Comparison of ENCODE assay signal across 30 mouse cellular contexts in genomic region chr13:31328756-31329155, GRCm38 (mm10).
DNase-seq lines count a peak whose midpoint lies in the region; ATAC-seq and TF ChIP-seq lines count a peak whose summit lies in the region.
"Had no signal": no experiment of that assay in that cellular context is flagged by ENCODE, and none has a peak within 500 bp of the region (broad histone marks: within the 10 kb centered on the region; RNA-seq: fewer than 3 reads in every experiment).

No protein-coding gene starts in this region.

- H3K9me3 ChIP-seq in kidney, embryonic 14.5 days (ENCODE audit: control insufficient read depth, low read length), result no peaks in the 10 kb centered on the region
- no peaks in the 10 kb centered on the region for H3K9me3 ChIP-seq in liver, postnatal 0 days (ENCODE audit: low read length)
- no peaks in the 10 kb centered on the region for H3K9me3 ChIP-seq in stomach, embryonic 15.5 days
- H3K9me3 ChIP-seq in midbrain, embryonic 11.5 days (ENCODE audit: control insufficient read depth, low read length), result no peaks in the 10 kb centered on the region
- H3K9me3 ChIP-seq: embryonic facial prominence, embryonic 13.5 days; forebrain, embryonic 13.5 days; G1E; limb, embryonic 15.5 days; midbrain, embryonic 15.5 days; neural tube, embryonic 13.5 days had no signal

- DNase-seq in kidney, adult 11 months, result peak; percentile 55
- peak; percentile 33 for DNase-seq in liver, postnatal 0 days
- DNase-seq in liver, result no peak
- peak; percentile 81 for DNase-seq in gonadal fat pad, adult 2 months (ENCODE audit: low read depth)
- no peak for DNase-seq in midbrain, embryonic 11.5 days (ENCODE audit: low spot score, missing footprints)
- DNase-seq: adrenal gland, adult 8-10 months; cerebellum, adult 8-10 months; cerebellum, postnatal 36 days; embryo, embryonic 11 days; heart, postnatal 4 days; left cerebral cortex, postnatal 4 days; lung, adult 2 months; lung, postnatal 4 days; retina, postnatal 1 day; right cerebral cortex, postnatal 25 days; thymus, adult 2 months; thymus, postnatal 4 days had no signal

- no peak for TF ChIP-seq EP300 in liver, postnatal 0 days (IDR thresholded peaks at IDR 0.05; ENCODE audit: low read depth)

- no peak overlapping the region for H3K27ac ChIP-seq in kidney, embryonic 14.5 days (ENCODE audit: low read depth, low read length)
- 0 out of 2 replicates have a peak overlapping the region, but pooled peaks have one; percentile 29 for H3K27ac ChIP-seq in liver, postnatal 0 days (ENCODE audit: low read depth)
- H3K27ac ChIP-seq in stomach, embryonic 15.5 days, result peak overlapping the region; percentile 67
- H3K27ac ChIP-seq in midbrain, embryonic 11.5 days (ENCODE audit: low read depth, low read length), result no peak overlapping the region
- H3K27ac ChIP-seq: embryonic facial prominence, embryonic 13.5 days; forebrain, embryonic 13.5 days; hindbrain, embryonic 14.5 days; left cerebral cortex, adult 2 months; limb, embryonic 15.5 days; midbrain, embryonic 15.5 days; neural tube, embryonic 13.5 days had no signal

- WGBS in kidney, embryonic 14.5 days, result 51% methylated on average over 8 of the region's 8 CpGs
- 59% methylated on average over 8 of the region's 8 CpGs for WGBS in liver, postnatal 0 days (ENCODE audit: insufficient replicate concordance)
- WGBS in stomach, embryonic 15.5 days, result 68% methylated on average over 8 of the region's 8 CpGs
- 92% methylated on average over 8 of the region's 8 CpGs for WGBS in midbrain, embryonic 11.5 days

- no peak for TF ChIP-seq CTCF in liver, postnatal 0 days (IDR thresholded peaks at IDR 0.05; ENCODE audit: low read depth)

- peaks cover 5% of the 10 kb centered on the region for H3K4me1 ChIP-seq in kidney, embryonic 14.5 days (ENCODE audit: control insufficient read depth, insufficient read depth, low read length)
- H3K4me1 ChIP-seq in liver, postnatal 0 days (ENCODE audit: insufficient read depth), result no peaks in the 10 kb centered on the region; the same call in 1 of the 2 replicates
- H3K4me1 ChIP-seq in stomach, embryonic 15.5 days, result peaks cover 8% of the 10 kb centered on the region; the same call in 1 of the 2 replicates
- no peaks in the 10 kb centered on the region for H3K4me1 ChIP-seq in midbrain, embryonic 11.5 days (ENCODE audit: control insufficient read depth, insufficient read depth, low read length)
- H3K4me1 ChIP-seq: embryonic facial prominence, embryonic 13.5 days; forebrain, embryonic 13.5 days; midbrain, embryonic 15.5 days had no signal

- no peaks in the 10 kb centered on the region for H3K36me3 ChIP-seq in kidney, embryonic 14.5 days (ENCODE audit: control insufficient read depth, insufficient read depth, low read length)
- no peaks in the 10 kb centered on the region for H3K36me3 ChIP-seq in liver, postnatal 0 days (replicated peaks; ENCODE audit: insufficient read depth, low read length)
- no peaks in the 10 kb centered on the region for H3K36me3 ChIP-seq in stomach, embryonic 15.5 days
- H3K36me3 ChIP-seq in midbrain, embryonic 11.5 days (ENCODE audit: control insufficient read depth, insufficient read depth, low read length), result no peaks in the 10 kb centered on the region
- H3K36me3 ChIP-seq: embryonic facial prominence, embryonic 13.5 days; G1E; limb, embryonic 15.5 days; midbrain, embryonic 15.5 days; neural tube, embryonic 13.5 days had no signal

- no peak overlapping the region for H3K4me2 ChIP-seq in kidney, embryonic 14.5 days (replicated peaks; ENCODE audit: low read depth, low read length)
- no peak overlapping the region for H3K4me2 ChIP-seq in liver, postnatal 0 days (ENCODE audit: low read depth, low read length)
- peak overlapping the region; percentile 27; the same call in 1 of the 2 replicates for H3K4me2 ChIP-seq in stomach, embryonic 15.5 days
- no peak overlapping the region for H3K4me2 ChIP-seq in midbrain, embryonic 11.5 days
- H3K4me2 ChIP-seq: embryonic facial prominence, embryonic 13.5 days; forebrain, embryonic 13.5 days; hindbrain, embryonic 14.5 days; limb, embryonic 15.5 days; midbrain, embryonic 15.5 days; neural tube, embryonic 13.5 days had no signal

- H3K4me3 ChIP-seq in kidney, embryonic 14.5 days (ENCODE audit: low read length), result no peak overlapping the region
- no peak overlapping the region for H3K4me3 ChIP-seq in liver, postnatal 0 days (ENCODE audit: low read depth, low read length)
- peak overlapping the region; percentile 11; the same call in 1 of the 2 replicates for H3K4me3 ChIP-seq in stomach, embryonic 15.5 days (replicated peaks)
- H3K4me3 ChIP-seq in midbrain, embryonic 11.5 days (ENCODE audit: low read depth, low read length), result no peak overlapping the region
- H3K4me3 ChIP-seq: embryonic facial prominence, embryonic 13.5 days; erythroblast, embryonic 14.5 days; forebrain, embryonic 13.5 days; left cerebral cortex, adult 2 months; limb, embryonic 15.5 days; midbrain, embryonic 15.5 days; neural tube, embryonic 13.5 days had no signal

- no peaks in the 10 kb centered on the region for H3K27me3 ChIP-seq in kidney, embryonic 14.5 days (ENCODE audit: control insufficient read depth, insufficient read depth, low read length)
- H3K27me3 ChIP-seq in liver, postnatal 0 days (ENCODE audit: insufficient read depth, low read length), result no peaks in the 10 kb centered on the region
- H3K27me3 ChIP-seq in stomach, embryonic 15.5 days (replicated peaks), result no peaks in the 10 kb centered on the region
- no peaks in the 10 kb centered on the region for H3K27me3 ChIP-seq in midbrain, embryonic 11.5 days (ENCODE audit: control insufficient read depth, insufficient read depth, low read length)
- H3K27me3 ChIP-seq: CH12.LX; embryonic facial prominence, embryonic 13.5 days; forebrain, embryonic 13.5 days; limb, embryonic 15.5 days; midbrain, embryonic 15.5 days; neural tube, embryonic 13.5 days; Patski had no signal

- no peak overlapping the region for H3K9ac ChIP-seq in kidney, embryonic 14.5 days (ENCODE audit: low read depth, low read length)
- no peak overlapping the region for H3K9ac ChIP-seq in liver, postnatal 0 days (replicated peaks)
- H3K9ac ChIP-seq in stomach, embryonic 15.5 days, result no peak overlapping the region
- no peak overlapping the region for H3K9ac ChIP-seq in midbrain, embryonic 11.5 days (ENCODE audit: low read length)
- H3K9ac ChIP-seq: embryonic facial prominence, embryonic 13.5 days; forebrain, embryonic 13.5 days; hindbrain, embryonic 14.5 days; limb, embryonic 15.5 days; midbrain, embryonic 15.5 days; neural tube, embryonic 13.5 days had no signal

- no peak for ATAC-seq in kidney, embryonic 14.5 days (ENCODE audit: low FRiP score, low TSS enrichment)
- ATAC-seq in liver, postnatal 0 days, result peak; percentile 40; the same call in 1 of the 2 replicates
- ATAC-seq in stomach, embryonic 15.5 days (ENCODE audit: insufficient read depth, low FRiP score, low read depth), result no peak
- ATAC-seq in midbrain, embryonic 11.5 days (ENCODE audit: low FRiP score), result no peak
- ATAC-seq: forebrain, embryonic 13.5 days; midbrain, embryonic 15.5 days; Patski had no signal

Comparison
In these comparisons a context has a peak if more than half of its experiments do, and no peak if none do; other contexts are left out.
1. DNase-seq: peak in kidney, adult 11 months (single experiment), liver, postnatal 0 days (single experiment) and gonadal fat pad, adult 2 months (single experiment); none in liver (single experiment) and midbrain, embryonic 11.5 days (single experiment).
2. H3K27ac ChIP-seq: peak in liver, postnatal 0 days (single experiment) and stomach, embryonic 15.5 days (single experiment); none in kidney, embryonic 14.5 days (single experiment) and midbrain, embryonic 11.5 days (single experiment).